Mouse (Mus musculus) left cerebral cortex, adult 18-20 months (tissue): ENCODE measurements around the gene Trim37. TPM values are rescaled to one million over a fixed set of nuclear protein-coding genes. Genes with fewer than 3 reads are reported as not detected.

ENCODE experiments used
- DNase-seq, 2 experiments: peaks; one replicate each; pipeline ENCODE4 v3.0.0; 2021 to 2022; ENCODE audit warnings: low spot score in 2 of 2, mixed read lengths in 1 of 2
- microRNA-seq, 2 experiments: library from miRNA; unstranded; fragments of <30 nt; microRNA quantifications; one replicate each; pipeline ENCODE4 v1.2.0; 2021
- total RNA-seq, 2 experiments: library from RNA; stranded (reverse); gene quantifications; 2 replicates each; pipeline ENCODE4 v1.2.3; 2021

Trim37 gene
- total RNA-seq, 2 experiments from 2014 or later: 227 to 232 TPM

DNA sequence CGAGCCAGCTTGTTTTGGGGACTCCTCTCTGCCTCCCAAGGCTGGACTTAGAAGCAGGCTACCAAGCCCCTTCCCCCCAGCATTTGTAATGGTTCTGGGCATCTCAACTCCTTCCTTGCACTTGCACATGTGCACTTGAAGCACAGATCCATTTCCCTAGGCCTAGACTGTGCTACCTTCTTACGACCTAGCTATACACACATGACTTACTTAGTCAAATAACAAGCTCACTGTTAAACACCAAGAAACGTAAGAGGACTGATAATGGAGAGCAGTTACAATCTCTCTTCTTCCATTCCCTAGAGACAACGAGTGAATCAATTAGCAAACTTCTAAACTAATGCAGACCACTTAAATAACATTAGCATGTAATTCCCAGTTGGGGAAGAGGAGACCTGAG is 139.4 kb downstream of the Trim37 start:
- no peak for DNase-seq

DNA sequence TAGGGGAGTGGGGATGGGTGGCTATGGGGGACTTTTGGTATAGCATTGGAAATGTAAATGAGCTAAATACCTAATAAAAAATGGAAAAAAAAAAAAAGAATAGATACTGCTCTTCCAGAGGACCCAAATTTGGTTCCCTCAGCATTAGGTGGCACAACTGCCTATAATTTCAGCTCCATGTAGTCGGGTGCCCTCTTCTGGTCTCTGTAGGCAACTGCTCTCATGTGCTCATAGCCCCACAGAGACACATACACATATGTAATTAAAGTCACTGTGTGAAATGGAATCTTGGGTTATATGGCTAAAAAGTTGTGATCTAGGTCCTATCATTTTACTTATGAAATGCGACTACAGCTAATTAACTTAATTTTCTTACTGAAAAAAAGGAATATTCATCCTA is 141.9 kb downstream of the Trim37 start:
- no peak for DNase-seq

Small RNA genes within 50 kb of the gene (microRNA-seq; reads per million reads assigned to microRNA genes)
- 275 to 370 reads per million in 2 experiments for gene Mir301

Other genes starting within 250 kb of the Trim37 start
- 10 to 100 TPM; 46.1 to 46.4 TPM for gene Ypel2, start 133.4 kb upstream of the Trim37 start, total RNA-seq
- 10 to 100 TPM; 39.8 to 40.2 TPM for gene Gdpd1, start 53.0 kb upstream of the Trim37 start, total RNA-seq
- gene Smg8, start 40.3 kb upstream of the Trim37 start, total RNA-seq: 10 to 100 TPM; 16.7 to 18.2 TPM
- under 1 TPM; 0.21 to 0.23 TPM for gene Prr11, start 18.4 kb upstream of the Trim37 start, total RNA-seq
- gene Ska2, start 17.8 kb upstream of the Trim37 start, total RNA-seq: 10 to 100 TPM; 11.6 to 13.6 TPM
- gene Ppm1e, start 231.9 kb downstream of the Trim37 start, total RNA-seq: 100 to 1,000 TPM; 134 to 135 TPM